Mouse (Mus musculus): ENCODE measurements around the gene Stat2.

Stat2 gene

DNA sequence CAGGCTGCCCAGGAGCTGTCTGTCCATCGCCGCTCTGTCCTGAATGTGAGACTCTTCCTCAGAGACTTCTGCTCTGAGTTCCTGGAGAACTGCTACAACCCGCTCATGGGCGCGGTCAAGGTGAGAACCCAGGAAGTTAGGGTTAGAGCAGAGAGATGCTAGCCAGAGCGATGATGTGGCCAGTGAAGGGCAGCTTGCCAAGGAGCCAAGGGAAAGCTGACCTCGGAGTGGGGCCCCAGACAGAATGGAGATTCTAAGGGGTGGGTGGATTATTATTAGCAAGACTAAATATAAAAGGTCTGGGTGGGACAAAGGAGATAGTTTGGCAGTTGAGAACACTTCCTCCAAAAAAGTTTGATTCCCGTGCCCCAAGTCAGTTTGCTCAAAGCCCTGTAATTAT lies 27.1 kb upstream of the Stat2 start:
- CTCF ChIA-PET: interaction anchor here in 3 of 4 experiments (0.7 to 1.4 kb wide), 5 partner anchors 10 to 67 kb away, joined by 3 to 5 read pairs (median 4); partner anchors contain the start of genes Stat2 (in 1 of the 3) and Timeless (in 1 of the 3)
- POLR2A ChIA-PET: interaction anchor here in 3 of 4 experiments (0.6 to 2.7 kb wide), 18 partner anchors 9 to 226 kb away, joined by 3 to 9 read pairs (median 4); partner anchors contain the start of genes Cnpy2 (in 2 of the 3), Apon (in 1 of the 3), Baz2a (in 1 of the 3) and Gls2 (in 1 of the 3)

DNA sequence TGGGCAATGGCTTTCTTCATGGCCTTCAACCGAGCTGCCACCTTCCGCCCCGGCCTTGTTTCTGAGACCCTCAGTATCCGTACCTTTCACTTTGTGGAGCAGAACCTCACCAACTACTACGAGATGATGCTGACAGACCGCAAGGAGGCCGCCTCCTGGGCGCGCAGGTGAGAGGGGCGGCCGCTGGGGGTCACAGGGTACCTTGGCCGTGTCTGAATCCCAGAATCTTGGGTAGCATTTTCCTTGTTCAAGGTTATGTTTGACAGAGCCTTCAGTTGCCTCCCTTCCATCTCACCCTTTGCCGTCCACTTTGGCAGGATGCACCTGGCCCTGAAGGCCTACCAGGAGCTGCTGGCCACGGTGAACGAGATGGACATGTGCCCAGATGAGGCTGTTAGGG lies 26.2 kb upstream of the Stat2 start:
- ChIA-PET CTCF (no interaction called here), POLR2A (interaction anchor here in 2 of 4 experiments (0.6 to 2.6 kb wide), 8 partner anchors 9 to 152 kb away, joined by 3 to 8 read pairs (median 4); partner anchors contain the start of genes Apon (in 1 of the 2), Baz2a (in 1 of the 2) and Cnpy2 (in 1 of the 2))

DNA sequence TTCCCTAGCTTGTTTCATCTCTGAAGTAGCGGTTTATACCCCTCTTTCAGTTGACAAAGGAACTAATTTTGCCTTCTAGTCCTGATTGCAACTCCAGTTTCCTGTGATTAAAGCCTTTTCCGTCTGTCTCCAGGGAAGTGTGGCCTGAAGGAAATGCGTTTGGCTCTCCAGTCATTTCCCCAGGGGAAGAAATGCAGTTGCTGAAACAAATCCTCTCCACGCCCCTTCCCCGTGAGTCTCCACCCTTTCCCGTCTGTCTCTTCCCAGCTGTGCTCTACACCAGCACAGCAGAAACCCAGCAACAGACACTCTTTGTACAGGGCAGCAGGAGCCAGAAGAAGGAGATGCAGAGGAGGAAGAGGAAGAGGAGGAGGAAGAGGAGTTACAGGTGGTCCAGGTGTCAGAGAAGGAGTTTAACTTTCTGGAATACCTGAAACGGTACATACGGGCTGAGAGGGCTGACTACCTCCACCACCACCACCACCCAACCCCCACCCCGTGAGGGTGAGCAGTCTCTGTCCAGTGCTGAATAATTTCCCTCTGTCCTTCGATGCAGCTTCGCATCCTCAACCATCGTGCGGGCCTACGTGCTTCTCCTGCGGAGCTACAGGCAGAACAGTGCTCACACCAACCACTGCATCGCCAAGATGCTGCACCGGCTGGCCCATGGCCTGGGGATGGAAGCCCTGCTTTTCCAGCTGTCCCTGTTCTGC lies 23.2 kb upstream of the Stat2 start:
- CTCF ChIA-PET: interaction anchor here in 3 of 4 experiments (0.5 to 1.7 kb wide), 15 partner anchors 9 to 264 kb away, joined by 3 to 6 read pairs (median 3); partner anchors contain the start of genes Stat2 (in 2 of the 3) and Baz2a (in 1 of the 3)

DNA sequence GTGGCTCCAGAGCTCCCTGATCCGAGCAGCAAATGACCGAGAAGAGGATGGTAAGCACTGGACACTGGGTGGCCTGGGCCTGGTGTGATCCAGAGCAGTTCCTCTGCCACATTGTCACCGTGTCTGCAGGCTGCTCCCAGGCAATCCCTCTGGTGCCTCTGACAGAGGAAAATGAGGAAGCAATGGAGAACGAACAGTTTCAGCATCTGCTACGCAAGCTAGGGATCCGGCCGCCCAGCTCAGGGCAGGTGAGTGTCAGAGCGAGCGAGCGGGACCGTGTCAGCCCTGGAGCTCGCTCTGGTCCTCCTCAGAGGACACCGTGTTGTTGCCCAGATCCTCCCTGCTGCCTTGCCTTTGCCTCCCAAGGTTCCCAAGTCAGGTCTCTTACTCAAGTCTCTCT lies 19.8 kb upstream of the Stat2 start:
- ChIA-PET CTCF (interaction anchor here in 3 of 4 experiments (0.5 to 0.9 kb wide), 3 partner anchors 16 to 191 kb away, joined by 3 to 4 read pairs (median 3); no protein-coding TSS in a partner anchor), POLR2A (interaction anchor here (1.0 to 6.4 kb wide), 14 partner anchors 8 to 297 kb away, joined by 3 to 39 read pairs (median 5); partner anchors contain the start of genes Stat2 (in 2 of the 4), Timeless (in 2 of the 4), Apof (in 1 of the 4) and Gls2 (in 1 of the 4))

More for the DNA sequence above, 23.2 kb upstream of the Stat2 start:
- POLR2A ChIA-PET: interaction anchor here (0.5 to 6.4 kb wide), 49 partner anchors 8 to 956 kb away, joined by 3 to 39 read pairs (median 4); partner anchors contain the start of genes Stat2 (in 3 of the 4), Gls2 (in 2 of the 4), Pan2 (in 2 of the 4) and Apof (in 1 of the 4)

DNA sequence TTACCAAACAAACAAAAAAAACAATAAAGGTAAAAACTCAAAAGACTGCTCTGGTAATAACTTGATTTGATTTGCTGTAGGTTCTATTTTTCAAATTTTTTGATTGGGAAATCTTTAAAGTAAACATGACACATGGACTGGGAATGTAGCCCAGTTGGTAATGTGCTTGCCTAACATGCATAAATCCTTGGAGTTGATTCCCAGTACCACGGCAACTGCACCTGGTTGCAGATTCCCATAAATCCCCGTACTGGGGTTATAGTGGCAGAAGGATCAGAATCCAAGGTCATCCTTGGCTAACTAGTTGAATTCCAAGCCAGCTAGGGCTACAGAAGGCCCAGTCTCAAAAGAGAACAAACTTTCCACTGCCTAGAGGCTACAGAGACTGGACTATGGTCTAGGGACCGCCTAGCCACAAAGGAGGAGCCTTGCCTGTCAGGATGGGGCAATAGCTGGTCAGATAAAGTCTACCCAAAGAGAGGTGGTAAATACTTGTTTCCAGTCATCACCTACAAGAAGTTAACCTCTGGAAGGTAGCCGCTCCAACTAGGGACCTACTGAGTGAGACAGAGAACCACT lies 16.6 kb upstream of the Stat2 start, which contains the start of gene Apon:
Gene Apon, plus strand, starts transcription at position 420 of the 579 bp plus-strand sequence.
- ChIA-PET CTCF (no interaction called here), POLR2A (interaction anchor here in 3 of 4 experiments (0.7 to 3.4 kb wide), 6 partner anchors 10 to 460 kb away, joined by 3 to 18 read pairs (median 4); partner anchors contain the start of gene Stat2 (in 2 of the 3))

DNA sequence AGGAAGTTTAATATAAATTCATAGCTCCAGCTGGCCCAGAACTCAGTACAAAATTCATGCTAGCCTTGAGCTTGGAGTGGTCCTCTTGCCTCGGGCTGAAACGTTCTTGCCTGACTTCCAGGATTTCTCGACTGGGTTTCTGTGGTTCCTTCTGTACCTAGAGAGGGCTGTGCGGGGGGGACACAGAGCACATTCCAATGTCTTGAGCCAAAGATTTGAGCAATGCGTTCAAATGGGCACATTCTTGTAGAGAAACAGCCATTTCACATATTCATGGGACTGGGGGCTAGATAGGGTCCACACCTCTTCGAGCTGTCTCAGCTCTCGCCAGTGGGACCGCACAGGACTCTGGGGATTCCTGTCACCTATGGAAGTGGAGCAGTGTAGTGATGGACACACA lies 14.4 kb upstream of the Stat2 start:
- ChIA-PET POLR2A (interaction anchor here in 2 of 4 experiments (0.6 to 2.5 kb wide), 9 partner anchors 9 to 1126 kb away, joined by 3 to 10 read pairs (median 5); partner anchors contain the start of genes Pan2 (in 2 of the 2) and Stat2 (in 1 of the 2)), CTCF (interaction anchor here in 1 of 4 experiments (1.9 kb wide), 1 partner anchor 43 kb away, joined by 7 read pairs; no protein-coding TSS in a partner anchor)

DNA sequence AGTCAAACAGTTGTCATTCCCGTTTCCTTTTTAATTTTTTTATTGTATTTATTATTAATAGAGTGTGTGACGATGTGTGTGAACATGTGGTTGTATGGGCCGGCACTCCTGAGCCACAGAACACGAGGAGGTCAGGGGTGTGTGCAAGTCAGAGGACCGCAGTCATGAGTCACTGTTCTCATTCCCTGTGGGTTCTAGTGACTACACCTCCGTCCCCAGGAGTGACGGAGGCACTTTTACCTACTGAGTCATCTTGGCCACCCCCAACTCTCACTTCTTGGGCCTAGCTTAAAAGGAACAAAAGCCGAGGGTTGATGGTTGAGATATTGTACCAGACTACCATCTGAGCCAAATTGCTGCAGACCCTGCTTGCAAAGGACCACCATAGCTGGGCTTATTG lies 14.0 kb upstream of the Stat2 start:
- ChIA-PET POLR2A (interaction anchor here in 3 of 4 experiments (0.5 to 2.5 kb wide), 10 partner anchors 9 to 1127 kb away, joined by 3 to 10 read pairs (median 6); partner anchors contain the start of genes Stat2 (in 2 of the 3), Gls2 (in 1 of the 3) and Pan2 (in 1 of the 3)), CTCF (interaction anchor here in 1 of 4 experiments (0.5 to 1.9 kb wide), 3 partner anchors 14 to 43 kb away, joined by 3 to 7 read pairs (median 3); partner anchors contain the start of gene Stat2)

DNA sequence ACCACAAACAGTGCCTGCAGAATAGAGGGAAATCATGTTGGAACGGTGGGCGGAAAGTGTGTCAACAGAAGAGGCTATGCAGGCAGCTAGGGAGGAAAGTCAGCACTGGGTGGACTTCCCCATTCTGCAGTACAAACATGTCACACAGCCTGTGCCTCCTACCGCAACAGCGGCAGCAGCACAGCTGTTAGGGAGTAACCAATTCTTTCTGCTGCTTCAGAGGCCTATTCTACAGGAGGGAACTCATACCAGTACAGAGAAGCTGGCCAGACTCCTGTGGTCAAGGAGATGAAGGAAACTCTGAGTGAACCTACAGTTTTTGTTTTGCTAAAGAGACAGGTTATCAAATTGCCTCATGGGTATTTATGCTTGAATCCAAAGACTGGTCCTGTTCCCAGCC lies 11.4 kb upstream of the Stat2 start:
- ChIA-PET POLR2A (interaction anchor here in 3 of 4 experiments (0.6 to 2.5 kb wide), 11 partner anchors 8 to 63 kb away, joined by 3 to 15 read pairs (median 3); partner anchors contain the start of genes Stat2 (in 2 of the 3), Cnpy2 (in 1 of the 3) and Pan2 (in 1 of the 3)), CTCF (interaction anchor here in 1 of 4 experiments (0.8 to 1.5 kb wide), 2 partner anchors 12 to 37 kb away, joined by 3 to 7 read pairs; partner anchors contain the start of gene Stat2)

DNA sequence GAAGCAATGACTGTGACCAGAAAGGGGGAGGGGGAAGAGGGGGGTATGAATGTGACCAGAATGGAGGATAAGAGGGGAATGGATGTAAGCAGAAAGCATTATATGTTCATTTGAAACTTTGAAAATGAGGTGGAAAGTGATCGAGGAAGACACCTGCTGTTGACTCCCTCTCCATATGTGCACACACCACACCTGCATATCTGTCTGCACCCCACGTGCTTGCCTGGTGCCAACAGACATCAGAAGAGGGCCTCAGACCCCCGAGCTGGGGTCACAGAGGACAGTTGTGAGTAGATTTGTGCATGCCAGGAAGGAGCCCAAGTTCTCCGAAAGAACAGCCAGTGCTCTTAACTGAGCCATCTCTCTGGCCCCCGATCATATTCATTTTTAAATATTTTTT lies 10.4 kb upstream of the Stat2 start:
- ChIA-PET CTCF (interaction anchor here in 1 of 4 experiments (1.5 kb wide), 1 partner anchor 11 kb away, joined by 7 read pairs; the partner anchor contains the start of gene Stat2), POLR2A (interaction anchor here in 3 of 4 experiments (0.6 to 2.5 kb wide), 8 partner anchors 10 to 234 kb away, joined by 3 to 15 read pairs (median 4); partner anchors contain the start of genes Stat2 (in 2 of the 3), Myl6 (in 1 of the 3) and Pan2 (in 1 of the 3))

DNA sequence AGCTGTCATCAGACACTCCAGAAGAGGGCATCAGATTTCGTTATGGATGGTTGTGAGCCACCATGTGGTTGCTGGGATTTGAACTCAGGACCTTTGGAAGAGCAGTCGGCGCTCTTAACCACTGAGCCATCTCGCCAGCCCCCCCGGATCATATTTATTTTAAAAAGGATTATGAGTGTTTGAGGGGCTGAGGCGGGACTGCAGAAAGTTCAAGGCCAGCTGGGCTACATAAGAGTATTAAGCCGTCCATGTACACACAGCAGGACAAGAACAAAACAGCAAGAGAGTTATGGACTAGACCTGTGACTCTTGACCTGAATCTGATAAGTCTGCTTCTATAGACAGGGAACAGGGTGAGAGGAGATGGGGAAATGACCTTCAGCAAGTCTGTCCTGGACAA lies 10.0 kb upstream of the Stat2 start:
- CTCF ChIA-PET: interaction anchor here in 1 of 4 experiments (0.6 kb wide), 1 partner anchor 30 kb away, joined by 5 read pairs; no protein-coding TSS in a partner anchor

DNA sequence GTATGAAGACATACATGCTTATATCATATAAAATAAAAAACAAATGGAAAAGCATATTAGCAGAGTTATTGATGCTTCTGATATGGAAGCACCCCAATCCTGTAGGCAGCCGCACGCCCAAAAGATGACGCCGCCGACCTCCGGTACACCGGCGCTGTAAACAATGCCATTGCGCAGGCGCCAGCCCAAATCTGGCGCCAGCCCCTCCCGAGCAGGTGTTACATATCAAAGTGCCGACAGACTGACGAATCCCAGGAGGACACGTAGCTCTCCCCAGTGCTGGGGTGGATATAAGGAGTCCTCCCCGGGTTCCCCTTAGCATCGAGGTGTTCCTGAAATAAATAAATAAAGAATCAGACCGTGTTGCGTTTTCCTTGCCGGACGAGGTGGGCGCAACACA lies 8.1 kb upstream of the Stat2 start:
- CTCF ChIA-PET: interaction anchor here in 2 of 4 experiments (0.7 to 1.0 kb wide), 2 partner anchors 10 to 21 kb away, joined by 3 read pairs; no protein-coding TSS in a partner anchor
- POLR2A ChIA-PET: interaction anchor here in 3 of 4 experiments (0.6 to 1.7 kb wide), 24 partner anchors 8 to 356 kb away, joined by 3 to 10 read pairs (median 4); partner anchors contain the start of genes Cnpy2 (in 2 of the 3), Gls2 (in 1 of the 3), Naca (in 1 of the 3) and Pa2g4 (in 1 of the 3)

More for the DNA sequence above, 10.0 kb upstream of the Stat2 start:
- POLR2A ChIA-PET: interaction anchor here in 2 of 4 experiments (0.8 to 1.3 kb wide), 6 partner anchors 10 to 84 kb away, joined by 3 read pairs; partner anchors contain the start of gene Stat2 (in 1 of the 2)

DNA sequence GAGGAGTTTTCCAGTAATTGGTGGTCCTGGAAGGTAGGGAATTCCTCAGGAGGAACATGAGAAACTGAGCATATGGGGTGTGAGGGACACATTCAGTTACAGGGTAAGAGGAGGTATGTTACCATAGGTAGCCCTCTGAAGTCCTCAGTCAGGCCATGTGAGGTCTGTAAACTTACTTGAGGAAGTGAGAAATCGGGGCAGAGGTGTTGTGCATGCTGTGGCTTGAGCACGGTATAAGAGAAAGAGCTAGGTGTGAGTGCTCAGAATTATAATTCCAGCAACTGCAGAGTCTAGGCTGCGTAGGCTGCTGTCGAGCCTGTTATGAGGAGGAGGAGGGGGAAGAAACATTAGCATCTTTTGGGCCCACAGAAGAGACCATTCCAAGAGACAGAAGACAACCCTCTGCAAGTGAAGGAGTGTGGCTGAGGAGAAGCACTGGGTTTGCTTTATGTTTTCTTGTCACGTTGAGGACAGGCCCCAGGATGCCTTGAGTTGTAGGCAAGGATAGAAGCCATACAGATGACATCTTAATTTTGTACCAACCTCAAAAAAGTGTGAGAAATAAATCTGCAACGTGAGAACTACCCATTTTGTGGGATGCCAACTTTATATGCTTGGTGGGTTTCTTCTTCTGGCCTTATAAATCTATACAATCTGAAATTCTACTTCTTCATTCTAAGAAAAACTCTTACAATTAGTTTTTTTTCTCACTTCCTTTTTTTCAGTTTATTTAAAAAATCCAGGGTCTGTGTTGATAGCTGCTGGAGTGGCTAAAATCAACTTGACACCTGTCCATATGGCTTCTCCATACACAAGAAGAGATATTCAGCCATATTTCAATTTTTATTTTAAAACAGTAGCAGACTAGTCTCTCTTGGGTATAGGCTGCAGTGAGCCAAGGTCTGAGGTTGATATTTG lies 6.7 kb upstream of the Stat2 start:
- CTCF ChIA-PET: no interaction called here
- POLR2A ChIA-PET: interaction anchor here in 2 of 4 experiments (0.9 to 1.7 kb wide), 10 partner anchors 8 to 231 kb away, joined by 3 to 10 read pairs (median 3); partner anchors contain the start of genes Pan2 (in 2 of the 2), Cnpy2 (in 1 of the 2) and Naca (in 1 of the 2)

DNA sequence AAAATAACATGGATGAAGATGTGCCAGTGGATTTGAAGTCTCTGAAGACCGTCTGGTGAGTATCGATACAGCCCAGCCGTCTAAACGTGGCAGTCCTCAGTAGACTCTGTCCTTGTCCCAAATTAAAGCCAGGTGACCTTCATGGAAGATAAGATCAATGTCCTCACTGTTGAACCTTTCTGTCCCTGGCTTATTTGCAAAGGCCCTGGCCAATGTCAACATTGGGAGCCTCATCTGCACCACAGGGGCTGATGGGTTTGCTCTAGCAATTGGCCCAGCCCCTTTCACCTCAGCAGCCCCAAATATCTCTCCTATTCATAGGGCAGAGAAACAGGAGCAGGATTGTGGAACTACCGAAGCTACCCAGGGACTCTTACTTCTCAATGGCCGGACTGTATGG lies 2.0 kb upstream of the Stat2 start, which contains the start of gene Apof:
Gene Apof, plus strand, starts transcription at position 301 of the 400 bp plus-strand sequence.
- ChIA-PET POLR2A (interaction anchor here in 3 of 4 experiments (0.6 to 5.8 kb wide), 17 partner anchors 14 to 1082 kb away, joined by 3 to 58 read pairs (median 6); partner anchors contain the start of genes Cnpy2 (in 1 of the 3), Esyt1 (in 1 of the 3), Pan2 (in 1 of the 3) and Timeless (in 1 of the 3)), CTCF (interaction anchor here in 3 of 4 experiments (1.1 to 1.2 kb wide), 3 partner anchors 15 to 16 kb away, joined by 3 to 6 read pairs (median 4); no protein-coding TSS in a partner anchor)

DNA sequence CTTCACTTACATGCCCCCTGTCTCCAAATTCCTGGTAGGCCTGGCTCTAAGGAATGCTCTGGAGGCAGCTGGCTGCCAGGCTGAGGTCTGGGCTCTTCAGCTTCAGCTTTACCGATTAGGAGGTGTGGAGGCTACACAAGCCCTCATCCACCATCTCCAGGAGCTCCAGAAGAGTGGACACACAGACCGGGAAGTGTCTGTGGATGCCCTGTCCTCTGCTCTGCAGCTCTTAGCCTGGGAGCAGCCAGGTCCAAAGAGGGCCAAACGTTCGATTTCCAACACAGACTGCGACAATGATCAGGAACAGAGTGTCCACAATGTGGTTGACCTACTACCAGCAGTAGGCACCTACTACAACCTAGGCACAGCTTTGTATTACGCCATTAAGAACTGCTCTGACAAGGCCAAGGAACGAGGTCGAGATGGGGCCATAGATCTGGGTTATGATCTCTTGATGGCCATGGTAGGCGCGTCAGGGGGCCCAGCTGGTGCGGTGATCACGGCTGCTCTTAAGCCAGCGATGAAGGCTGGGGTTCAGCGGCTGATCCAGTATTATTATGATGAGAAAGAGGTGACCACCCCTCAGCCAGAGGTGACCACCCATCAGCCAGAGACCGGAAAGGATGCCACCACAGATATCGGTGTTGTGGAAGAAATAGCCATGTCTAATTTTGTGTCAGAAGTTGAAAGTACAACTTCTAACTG lies 1.0 kb upstream of the Stat2 start:
- POLR2A ChIA-PET: interaction anchor here in 3 of 4 experiments (0.5 to 5.8 kb wide), 66 partner anchors 9 to 633 kb away, joined by 3 to 58 read pairs (median 6); partner anchors contain the start of genes Cnpy2 (in 3 of the 3), Pan2 (in 3 of the 3), Atp5b (in 2 of the 3) and Naca (in 2 of the 3)
- CTCF ChIA-PET: interaction anchor here (0.5 to 1.4 kb wide), 12 partner anchors 14 to 171 kb away, joined by 3 to 22 read pairs (median 5); partner anchors contain the start of genes Nabp2 (in 2 of the 4), Rnf41 (in 2 of the 4) and Pan2 (in 1 of the 4)

DNA sequence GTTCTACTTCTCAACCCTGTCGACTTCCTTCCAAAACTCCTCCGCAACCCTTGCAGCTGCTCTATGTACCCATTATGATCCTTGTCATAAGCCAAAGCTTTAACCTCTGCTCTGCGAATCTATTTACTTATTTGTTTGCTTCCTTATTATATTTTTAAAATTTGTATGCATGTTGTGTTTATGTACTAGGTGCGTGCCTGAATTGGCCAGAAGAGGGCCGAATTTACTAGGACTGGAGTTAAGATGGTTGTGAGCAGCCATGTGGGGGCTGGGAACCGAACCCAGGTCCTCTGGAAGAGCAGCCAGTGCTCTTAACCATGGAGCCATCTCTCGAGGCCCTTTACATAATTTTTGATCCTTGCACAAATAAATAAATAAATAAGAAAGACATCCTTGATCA lies 507 bp downstream of the Stat2 start:
- CTCF ChIA-PET: interaction anchor here in 3 of 4 experiments (0.6 to 1.5 kb wide), 23 partner anchors 11 to 319 kb away, joined by 3 to 22 read pairs (median 4); partner anchors contain the start of genes Baz2a (in 1 of the 3), Erbb3 (in 1 of the 3), Myl6b (in 1 of the 3) and Nabp2 (in 1 of the 3)
- POLR2A ChIA-PET: interaction anchor here in 3 of 4 experiments (0.7 to 5.8 kb wide), 74 partner anchors 7 to 734 kb away, joined by 3 to 58 read pairs (median 5); partner anchors contain the start of genes Pan2 (in 3 of the 3), Rnf41 (in 3 of the 3), Apon (in 2 of the 3) and Baz2a (in 2 of the 3)

All from embryonic stem cell, embryonic (primary cell).